Mouse (Mus musculus): ENCODE data around the gene Ttc14. TPM values are rescaled to one million over a fixed set of nuclear protein-coding genes. Genes with fewer than 3 reads are reported as not detected.

The Ttc14 gene
- polyA plus RNA-seq, 2 experiments = 10.2 to 23.6 TPM

DNA sequence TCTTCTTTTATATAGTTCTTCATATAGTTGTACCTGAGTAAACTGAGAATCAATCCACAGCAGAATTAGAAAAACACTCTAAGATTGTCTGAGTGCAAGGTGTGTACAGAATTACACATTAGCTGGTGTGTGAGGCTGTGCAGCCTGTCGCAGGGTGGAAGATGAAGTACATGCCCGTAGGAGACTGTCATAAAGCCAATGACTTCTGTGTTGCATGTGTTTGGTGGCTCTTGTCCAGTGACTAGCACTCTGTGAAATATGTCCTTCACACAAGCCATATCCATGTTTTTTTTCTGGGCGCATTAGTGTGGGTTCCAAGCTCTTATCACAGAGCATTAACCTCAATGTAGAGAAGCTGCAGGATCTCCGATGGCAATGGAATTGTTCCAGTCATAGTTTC is 51.2 kb downstream of the Ttc14 start:
- H3K4me1 ChIP-seq (replicated peaks; ENCODE audit: control insufficient read depth in 2 of 2, insufficient read depth in 2 of 2, low read length in 1 of 2) = no peaks in the 10 kb centered on the region
- no peaks in the 10 kb centered on the region for H3K27me3 ChIP-seq (ENCODE audit: control insufficient read depth, insufficient read depth, low read length)
- H3K36me3 ChIP-seq (replicated peaks; ENCODE audit: control insufficient read depth, insufficient read depth, low read depth) = no peaks in the 10 kb centered on the region
- no peak overlapping the region for H3K9ac ChIP-seq (replicated peaks)
- no peak overlapping the region for H3K4me2 ChIP-seq (ENCODE audit: low read depth)
- H3K9me3 ChIP-seq (ENCODE audit: control insufficient read depth, low read length) = no peaks in the 10 kb centered on the region
- no peak for ATAC-seq (ENCODE audit: insufficient read depth)
- H3K27ac ChIP-seq = no peak overlapping the region
- TF ChIP-seq CTCF (IDR thresholded peaks at IDR 0.05; ENCODE audit: low read depth) (no peak), EP300 (IDR thresholded peaks at IDR 0.05; ENCODE audit: low read depth) (no peak)
- no peak overlapping the region for H3K4me3 ChIP-seq (ENCODE audit: insufficient read depth in 1 of 2, low read depth in 2 of 2, low read length in 2 of 2)
- 66% methylated on average over 4 of the region's 4 CpGs for WGBS (ENCODE audit: insufficient replicate concordance)
- no peak for DNase-seq (ENCODE audit: low read depth in 3 of 3, low spot score in 3 of 3)

DNA sequence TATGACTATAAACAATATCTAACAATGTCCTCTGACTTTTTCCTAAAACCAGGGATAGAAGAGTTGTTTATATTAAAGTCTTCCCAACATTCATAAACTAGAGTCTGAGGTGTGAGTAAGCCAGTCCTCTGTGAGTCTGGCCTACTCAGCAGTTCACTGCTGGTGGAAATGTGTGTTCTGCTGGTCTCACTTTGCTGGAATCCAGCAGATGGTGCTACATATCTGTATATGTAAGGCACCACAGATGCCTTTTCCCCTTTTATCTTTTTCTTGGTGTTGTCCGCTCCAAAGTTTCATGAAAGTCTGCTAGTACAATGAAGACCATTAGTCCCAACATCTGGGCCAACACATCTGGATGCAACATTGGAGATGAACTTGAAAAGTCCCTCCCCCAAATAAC is 53.4 kb downstream of the Ttc14 start:
- no peaks in the 10 kb centered on the region for H3K9me3 ChIP-seq (ENCODE audit: control insufficient read depth, low read length)
- DNase-seq (ENCODE audit: low read depth in 3 of 3, low spot score in 3 of 3) = no peak
- TF ChIP-seq EP300 (IDR thresholded peaks at IDR 0.05; ENCODE audit: low read depth) (no peak), CTCF (IDR thresholded peaks at IDR 0.05; ENCODE audit: low read depth) (no peak)

GRCm38 (mm10) chr3:33858939-33859338 is 59.3 kb downstream of the Ttc14 start:
- Histone ChIP-seq H3K4me2 (ENCODE audit: low read depth) (no peak overlapping the region), H3K4me3 (ENCODE audit: insufficient read depth in 1 of 2, low read depth in 2 of 2, low read length in 2 of 2) (no peak overlapping the region), H3K4me1 (replicated peaks; ENCODE audit: control insufficient read depth in 2 of 2, insufficient read depth in 2 of 2, low read length in 1 of 2) (no peaks in the 10 kb centered on the region), H3K27ac (no peak overlapping the region), H3K9ac (replicated peaks) (no peak overlapping the region), H3K9me3 (ENCODE audit: control insufficient read depth, low read length) (no peaks in the 10 kb centered on the region), H3K27me3 (ENCODE audit: control insufficient read depth, insufficient read depth, low read length) (no peaks in the 10 kb centered on the region), H3K36me3 (replicated peaks; ENCODE audit: control insufficient read depth, insufficient read depth, low read depth) (no peaks in the 10 kb centered on the region)
- 53% methylated on average over 3 of the region's 3 CpGs for WGBS (ENCODE audit: insufficient replicate concordance)
- no peak for ATAC-seq (ENCODE audit: insufficient read depth)
- TF ChIP-seq EP300 (IDR thresholded peaks at IDR 0.05; ENCODE audit: low read depth) = no peak
- no peak for TF ChIP-seq CTCF (IDR thresholded peaks at IDR 0.05; ENCODE audit: low read depth)
- DNase-seq (ENCODE audit: low read depth in 3 of 3, low spot score in 3 of 3) = no peak

More for the DNA sequence above, 53.4 kb downstream of the Ttc14 start:
- Histone ChIP-seq H3K4me2 (ENCODE audit: low read depth) (no peak overlapping the region), H3K4me1 (replicated peaks; ENCODE audit: control insufficient read depth in 2 of 2, insufficient read depth in 2 of 2, low read length in 1 of 2) (no peaks in the 10 kb centered on the region), H3K9ac (replicated peaks) (no peak overlapping the region), H3K27ac (no peak overlapping the region), H3K36me3 (replicated peaks; ENCODE audit: control insufficient read depth, insufficient read depth, low read depth) (no peaks in the 10 kb centered on the region), H3K27me3 (ENCODE audit: control insufficient read depth, insufficient read depth, low read length) (no peaks in the 10 kb centered on the region), H3K4me3 (ENCODE audit: insufficient read depth in 1 of 2, low read depth in 2 of 2, low read length in 2 of 2) (no peak overlapping the region)
- no peak for ATAC-seq (ENCODE audit: insufficient read depth)
- 59% methylated on average over 1 of the region's 1 CpGs for WGBS (ENCODE audit: insufficient replicate concordance)

DNA sequence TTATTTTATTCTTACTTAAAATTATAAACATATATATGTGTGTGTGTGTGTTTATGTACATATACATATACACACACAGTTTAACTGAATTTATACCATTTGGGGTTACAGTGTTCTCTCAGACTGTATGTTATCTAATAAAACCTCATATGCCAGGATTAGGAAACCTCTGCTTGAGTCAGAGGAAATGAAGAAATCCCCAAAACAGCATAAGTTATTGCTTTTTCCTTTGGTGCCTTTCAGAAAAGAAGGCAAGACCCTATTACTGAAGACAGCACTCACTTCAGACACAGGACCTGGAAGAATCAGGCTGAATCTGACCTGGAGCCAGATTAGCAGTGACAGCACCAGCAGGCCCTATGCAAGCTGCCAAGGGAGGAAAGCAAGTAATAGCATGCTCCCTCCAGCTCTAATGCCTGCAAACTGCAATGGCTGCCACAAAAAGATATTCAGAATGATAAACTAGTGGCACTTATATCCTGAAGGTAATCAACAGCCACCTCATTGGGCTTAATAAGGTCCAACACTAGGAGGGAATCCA is 64.4 kb downstream of the Ttc14 start:
- Histone ChIP-seq H3K9ac (replicated peaks) (no peak overlapping the region), H3K4me2 (ENCODE audit: low read depth) (no peak overlapping the region), H3K27me3 (ENCODE audit: control insufficient read depth, insufficient read depth, low read length) (no peaks in the 10 kb centered on the region), H3K4me1 (replicated peaks; ENCODE audit: control insufficient read depth in 2 of 2, insufficient read depth in 2 of 2, low read length in 1 of 2) (no peaks in the 10 kb centered on the region), H3K4me3 (ENCODE audit: insufficient read depth in 1 of 2, low read depth in 2 of 2, low read length in 2 of 2) (no peak overlapping the region), H3K9me3 (ENCODE audit: control insufficient read depth, low read length) (no peaks in the 10 kb centered on the region), H3K36me3 (replicated peaks; ENCODE audit: control insufficient read depth, insufficient read depth, low read depth) (no peaks in the 10 kb centered on the region), H3K27ac (no peak overlapping the region)
- TF ChIP-seq CTCF (IDR thresholded peaks at IDR 0.05; ENCODE audit: low read depth) (no peak), EP300 (IDR thresholded peaks at IDR 0.05; ENCODE audit: low read depth) (no peak)
- ATAC-seq (ENCODE audit: insufficient read depth) = no peak
- no peak for DNase-seq (ENCODE audit: low read depth in 3 of 3, low spot score in 3 of 3)

Other genes starting within 250 kb of the Ttc14 start
- 0.06 and 0.17 TPM in 2 replicates for gene Ccdc39, start 44.5 kb downstream of the Ttc14 start, polyA plus RNA-seq (2012; rRNA removed)
- 0.09 TPM in 2 replicates for gene Ccdc39, start 44.5 kb downstream of the Ttc14 start, polyA plus RNA-seq (2014; fragmentation: Nextera tagmentation; extraction: Ambion mirVana)
- gene Fxr1, start 220.1 kb downstream of the Ttc14 start, polyA plus RNA-seq (2012; rRNA removed) = 13.1 and 26.8 TPM in 2 replicates
- 25.8 and 26.5 TPM in 2 replicates for gene Fxr1, start 220.1 kb downstream of the Ttc14 start, polyA plus RNA-seq (2014; fragmentation: Nextera tagmentation; extraction: Ambion mirVana)